Mouse (Mus musculus) intestine, postnatal 0 days (tissue): Measurements from ENCODE around the gene Hsd11b1. TPM values are rescaled to one million over a fixed set of nuclear protein-coding genes. Genes with fewer than 3 reads are reported as not detected.

Experiments
- ATAC-seq: fragments of 200-750 bp; cut with Nextera tagmentation; 2 replicates; pipeline ENCODE4 v1.8.0; 2017; ENCODE audit warnings: mild to moderate bottlenecking, moderate TSS enrichment, moderate library complexity
- H3K27ac ChIP-seq: fragments of 300-500 bp; sonication (generic); 2 replicates; pipeline ENCODE4 v1.5.1; 2014; ENCODE audit warnings: mild to moderate bottlenecking, low read depth, low read length, moderate library complexity
- H3K27me3 ChIP-seq: fragments of 300-500 bp; sonication (generic); replicated peaks from 2 replicates; pipeline ENCODE4 v1.6.1; 2014; ENCODE audit warnings: low read length, mixed read lengths; ENCODE audit not compliant: control insufficient read depth, insufficient read depth
- H3K36me3 ChIP-seq: fragments of 300-500 bp; sonication (generic); 2 replicates; pipeline ENCODE4 v1.6.1; 2014; ENCODE audit warnings: mild to moderate bottlenecking, moderate library complexity; ENCODE audit not compliant: control insufficient read depth, insufficient read depth
- H3K4me1 ChIP-seq: fragments of 300-500 bp; sonication (generic); replicated peaks from 2 replicates; pipeline ENCODE4 v1.6.1; 2014; ENCODE audit warnings: antibody characterized with exemption, low read length, mixed read lengths; ENCODE audit not compliant: control insufficient read depth, insufficient read depth
- H3K4me2 ChIP-seq: fragments of 300-500 bp; sonication (generic); replicated peaks from 2 replicates; pipeline ENCODE4 v1.6.1; 2014; ENCODE audit warnings: low read depth, mild to moderate bottlenecking, moderate library complexity
- H3K4me3 ChIP-seq: fragments of 300-500 bp; sonication (generic); 2 replicates; pipeline ENCODE4 v1.5.1; 2014; ENCODE audit warnings: low read depth, low read length
- H3K9ac ChIP-seq: fragments of 300-500 bp; sonication (generic); 2 replicates; pipeline ENCODE4 v1.6.1; 2014; ENCODE audit warnings: mild to moderate bottlenecking, low read depth, low read length
- H3K9me3 ChIP-seq: fragments of 300-500 bp; sonication (generic); 2 replicates; pipeline ENCODE4 v1.6.1; 2016; ENCODE audit warnings: mixed run types; ENCODE audit not compliant: control insufficient read depth
- CTCF ChIP-seq: sonication (generic); IDR thresholded peaks from 2 replicates; pipeline ENCODE4 v1.5.1; 2016; ENCODE audit warnings: low read depth, mild to moderate bottlenecking, control low read depth, antibody characterized with exemption, moderate library complexity
- WGBS: fragments of 180-500 bp; shearing (Covaris S2); extraction: QIAGEN DNeasy Blood & Tissue Kit; methylation state at CpG from one replicate; pipeline ENCODE4 v1.1.7; 2014; 5-methylcytosine and 5-hydroxymethylcytosine counted together
- polyA plus RNA-seq: library from polyadenylated mRNA; unstranded; fragments of >200 nt; fragmentation: Nextera tagmentation; extraction: Ambion mirVana; gene quantifications from 2 replicates; pipeline ENCODE4 v1.2.1, GENCODE M21; 2015

Hsd11b1 gene
- polyA plus RNA-seq, 1 experiment from 2014 or later, result 3.2 TPM

GRCm38 (mm10) chr1:193272137-193272915 lies 8.5 kb upstream of the Hsd11b1 start:
- Histone ChIP-seq H3K4me1 (0 out of 2 replicates have a peak, but pooled peaks cover 3% of the 10 kb centered on the region), H3K4me3 (peak overlapping the region; percentile 30), H3K27me3 (no peaks in the 10 kb centered on the region), H3K9me3 (no peaks in the 10 kb centered on the region), H3K4me2 (peak overlapping the region; percentile 63), H3K27ac (peak overlapping the region; percentile 28), H3K36me3 (no peaks in the 10 kb centered on the region), H3K9ac (peak overlapping the region; percentile 48; the same call in 1 of the 2 replicates)
- TF ChIP-seq CTCF, result 0 out of 2 replicates have a peak, but pooled peaks have one; percentile 13
- WGBS, result 40% methylated on average over 24 of the region's 24 CpGs
- ATAC-seq, result peak; percentile 12; the same call in 1 of the 2 replicates

GRCm38 (mm10) chr1:193270965-193271763 lies 7.3 kb upstream of the Hsd11b1 start:
- Histone ChIP-seq H3K4me3 (no peak overlapping the region), H3K4me2 (peak overlapping the region; percentile 63; the same call in 1 of the 2 replicates), H3K27ac (no peak overlapping the region), H3K27me3 (no peaks in the 10 kb centered on the region), H3K9ac (no peak overlapping the region), H3K4me1 (0 out of 2 replicates have a peak, but pooled peaks cover 3% of the 10 kb centered on the region), H3K9me3 (no peaks in the 10 kb centered on the region), H3K36me3 (no peaks in the 10 kb centered on the region)
- WGBS, result 56% methylated on average over 6 of the region's 6 CpGs
- no peak for ATAC-seq
- TF ChIP-seq CTCF, result no peak

DNA sequence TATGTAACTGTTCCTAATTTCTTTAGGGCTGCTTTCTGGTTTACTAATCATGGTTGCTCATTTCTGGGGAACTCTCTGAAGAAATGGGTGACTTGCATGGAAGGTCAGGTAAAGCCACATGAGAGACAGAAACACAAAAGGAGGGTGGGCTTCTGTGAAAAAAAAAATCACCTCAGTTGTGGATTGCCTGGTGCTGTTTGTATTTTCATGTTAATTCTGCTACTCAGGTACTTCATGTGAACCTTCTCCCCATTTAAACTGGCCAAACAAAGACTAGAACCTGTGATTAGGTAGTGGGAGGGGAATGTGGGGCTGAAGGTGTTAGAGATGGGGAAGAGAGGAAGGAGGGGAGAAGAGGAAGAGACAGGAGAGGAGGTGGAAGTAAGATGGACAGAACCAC lies 1.9 kb upstream of the Hsd11b1 start:
- Histone ChIP-seq H3K4me3 (no peak overlapping the region), H3K27me3 (no peaks in the 10 kb centered on the region), H3K9me3 (no peaks in the 10 kb centered on the region), H3K36me3 (no peaks in the 10 kb centered on the region), H3K9ac (no peak overlapping the region), H3K4me1 (no peaks in the 10 kb centered on the region; the same call in 1 of the 2 replicates), H3K4me2 (no peak overlapping the region), H3K27ac (no peak overlapping the region)
- no peak for ATAC-seq
- TF ChIP-seq CTCF, result no peak

GRCm38 (mm10) chr1:193263026-193263907 lies 608 bp downstream of the Hsd11b1 start:
- Histone ChIP-seq H3K4me1 (no peaks in the 10 kb centered on the region; the same call in 1 of the 2 replicates), H3K36me3 (no peaks in the 10 kb centered on the region), H3K27me3 (no peaks in the 10 kb centered on the region), H3K4me3 (no peak overlapping the region), H3K4me2 (no peak overlapping the region), H3K9ac (no peak overlapping the region), H3K27ac (no peak overlapping the region), H3K9me3 (no peaks in the 10 kb centered on the region)
- ATAC-seq, result no peak
- TF ChIP-seq CTCF, result no peak
- 79% methylated on average over 8 of the region's 8 CpGs for WGBS

GRCm38 (mm10) chr1:193261897-193262548 lies 1.9 kb downstream of the Hsd11b1 start:
- Histone ChIP-seq H3K27ac (no peak overlapping the region), H3K9ac (no peak overlapping the region), H3K4me1 (no peaks in the 10 kb centered on the region; the same call in 1 of the 2 replicates), H3K4me3 (no peak overlapping the region), H3K9me3 (no peaks in the 10 kb centered on the region), H3K36me3 (no peaks in the 10 kb centered on the region), H3K27me3 (no peaks in the 10 kb centered on the region), H3K4me2 (no peak overlapping the region)
- ATAC-seq, result no peak
- WGBS, result 61% methylated on average over 7 of the region's 7 CpGs
- no peak for TF ChIP-seq CTCF
